Mouse (Mus musculus) liver, embryonic 14.5 days (tissue): Measurements from ENCODE around the gene Slc22a12. TPM values are rescaled to one million over a fixed set of nuclear protein-coding genes. Genes with fewer than 3 reads are reported as not detected.

Source experiments
- ATAC-seq: fragments of 200-750 bp; cut with Nextera tagmentation; 2 replicates; pipeline ENCODE4 v1.8.0; 2017; ENCODE audit warnings: moderate number of reproducible peaks, mild to moderate bottlenecking, moderate library complexity; ENCODE audit not compliant: insufficient read depth
- DNase-seq, 3 experiments: peaks; one replicate each; pipeline ENCODE4 v3.0.0-alpha.2; 2012 to 2013; ENCODE audit warnings: low read depth in 3 of 3, low spot score in 3 of 3
- H3K27ac ChIP-seq: fragments of 300-500 bp; sonication (generic); 2 replicates; pipeline ENCODE4 v1.5.1; 2014; ENCODE audit warnings: moderate library complexity, mild to moderate bottlenecking, control low read depth, inconsistent platforms
- H3K27me3 ChIP-seq: fragments of 300-500 bp; sonication (generic); 2 replicates; pipeline ENCODE4 v1.6.1; 2014; ENCODE audit warnings: mild to moderate bottlenecking, low read length, moderate library complexity; ENCODE audit not compliant: control insufficient read depth, insufficient read depth
- H3K36me3 ChIP-seq: fragments of 300-500 bp; sonication (generic); replicated peaks from 2 replicates; pipeline ENCODE4 v1.6.1; 2014; ENCODE audit warnings: low read depth; ENCODE audit not compliant: control insufficient read depth, insufficient read depth
- H3K4me1 ChIP-seq, 2 experiments: fragments of 200-500 bp in 1 of 2; fragments of 300-500 bp in 1 of 2; sonication (generic) in 1 of 2; replicated peaks; 2 replicates each; pipeline ENCODE4 v1.6.1; 2012 to 2014; ENCODE audit warnings: antibody characterized with exemption in 1 of 2, inconsistent platforms in 1 of 2, low read length in 1 of 2; ENCODE audit not compliant: control insufficient read depth in 2 of 2, insufficient read depth in 2 of 2
- H3K4me2 ChIP-seq: fragments of 300-500 bp; sonication (generic); 2 replicates; pipeline ENCODE4 v1.6.1; 2014; ENCODE audit warnings: low read depth, mild to moderate bottlenecking, control low read depth, moderate library complexity
- H3K4me3 ChIP-seq, 2 experiments: fragments of 200-500 bp in 1 of 2; fragments of 300-500 bp in 1 of 2; sonication (generic) in 1 of 2; 2 replicates each; pipeline ENCODE4 v1.5.1; 2012 to 2014; ENCODE audit warnings: low read depth in 2 of 2, low read length in 2 of 2, mild to moderate bottlenecking in 2 of 2, control low read depth in 1 of 2, inconsistent platforms in 1 of 2, moderate library complexity in 1 of 2; ENCODE audit not compliant: insufficient read depth in 1 of 2
- H3K9ac ChIP-seq: fragments of 300-500 bp; sonication (generic); replicated peaks from 2 replicates; pipeline ENCODE4 v1.6.1; 2014; ENCODE audit warnings: mild to moderate bottlenecking, control low read depth, moderate library complexity
- H3K9me3 ChIP-seq: fragments of 300-500 bp; sonication (generic); 2 replicates; pipeline ENCODE4 v1.6.1; 2016; ENCODE audit warnings: low read length, mixed read lengths; ENCODE audit not compliant: control insufficient read depth
- CTCF ChIP-seq: IDR thresholded peaks from 2 replicates; pipeline ENCODE4 v1.5.1; 2016; ENCODE audit warnings: antibody characterized with exemption, low read depth, control low read depth
- EP300 ChIP-seq: IDR thresholded peaks from 2 replicates; pipeline ENCODE4 v1.6.1; 2016; ENCODE audit warnings: antibody characterized with exemption, low read depth
- WGBS: fragments of 180-500 bp; shearing (Covaris S2); extraction: QIAGEN DNeasy Blood & Tissue Kit; methylation state at CpG from one replicate; pipeline ENCODE4 v1.1.7; 2014; ENCODE audit not compliant: insufficient replicate concordance; 5-methylcytosine and 5-hydroxymethylcytosine counted together
- polyA plus RNA-seq, 2 experiments: library from polyadenylated mRNA; depleted of rRNA in 1 of 2; stranded (reverse) in 1 of 2; unstranded in 1 of 2; fragments of >200 nt; fragmentation: Nextera tagmentation in 1 of 2; extraction: Ambion mirVana in 1 of 2; gene quantifications; 2 replicates each; pipeline versions ENCODE4 v1.2.1 to v1.2.3; 2012 to 2014

Slc22a12 gene
- polyA plus RNA-seq, 2 experiments, result not detected

- DNase-seq (no peak), ATAC-seq (no peak)
- 67% methylated on average over 2 of the region's 2 CpGs for WGBS
- H3K36me3 ChIP-seq, result no peaks in the 10 kb centered on the region
- no peak overlapping the region for H3K4me3 ChIP-seq
- H3K9me3 ChIP-seq, result no peaks in the 10 kb centered on the region
- no peaks in the 10 kb centered on the region for H3K4me1 ChIP-seq
- no peak overlapping the region for H3K4me2 ChIP-seq
- no peak overlapping the region for H3K27ac ChIP-seq
- TF ChIP-seq CTCF (no peak), EP300 (no peak)
- H3K27me3 ChIP-seq, result no peaks in the 10 kb centered on the region
- no peak overlapping the region for H3K9ac ChIP-seq
Observed at GRCm38 (mm10) chr19:6566450-6566849, 23.6 kb upstream of the Slc22a12 start.

GRCm38 (mm10) chr19:6565136-6565535 lies 22.3 kb upstream of the Slc22a12 start:
- Histone ChIP-seq H3K4me1 (no peaks in the 10 kb centered on the region), H3K9me3 (no peaks in the 10 kb centered on the region), H3K4me3 (no peak overlapping the region), H3K9ac (no peak overlapping the region), H3K27ac (no peak overlapping the region), H3K27me3 (no peaks in the 10 kb centered on the region), H3K36me3 (no peaks in the 10 kb centered on the region), H3K4me2 (no peak overlapping the region)
- whole genome bisulfite sequencing, result 65% methylated on average over 6 of the region's 6 CpGs
- DNase-seq, result no peak
- no peak for TF ChIP-seq CTCF
- no peak for TF ChIP-seq EP300
- no peak for ATAC-seq

GRCm38 (mm10) chr19:6560246-6560815 lies 17.5 kb upstream of the Slc22a12 start:
- Histone ChIP-seq H3K4me3 (no peak overlapping the region), H3K9ac (no peak overlapping the region), H3K27me3 (no peaks in the 10 kb centered on the region), H3K4me2 (no peak overlapping the region), H3K36me3 (no peaks in the 10 kb centered on the region), H3K9me3 (no peaks in the 10 kb centered on the region), H3K4me1 (no peaks in the 10 kb centered on the region), H3K27ac (no peak overlapping the region)
- ATAC-seq, result no peak
- TF ChIP-seq EP300, result no peak
- no peak for TF ChIP-seq CTCF
- no peak for DNase-seq
- WGBS, result 65% methylated on average over 7 of the region's 7 CpGs

GRCm38 (mm10) chr19:6559576-6559975 lies 16.7 kb upstream of the Slc22a12 start:
- H3K4me3 ChIP-seq, result no peak overlapping the region
- WGBS, result 45% methylated on average over 4 of the region's 4 CpGs
- H3K36me3 ChIP-seq, result no peaks in the 10 kb centered on the region
- no peak overlapping the region for H3K27ac ChIP-seq
- no peaks in the 10 kb centered on the region for H3K4me1 ChIP-seq
- H3K27me3 ChIP-seq, result no peaks in the 10 kb centered on the region
- no peak overlapping the region for H3K4me2 ChIP-seq
- ATAC-seq (no peak), DNase-seq (no peak)
- no peak for TF ChIP-seq EP300
- TF ChIP-seq CTCF, result no peak
- H3K9me3 ChIP-seq, result no peaks in the 10 kb centered on the region
- H3K9ac ChIP-seq, result no peak overlapping the region

GRCm38 (mm10) chr19:6553819-6554582 lies 11.2 kb upstream of the Slc22a12 start:
- no peak overlapping the region for H3K27ac ChIP-seq
- TF ChIP-seq EP300, result no peak
- no peak for TF ChIP-seq CTCF
- WGBS, result 16% methylated on average over 8 of the region's 8 CpGs
- H3K4me2 ChIP-seq, result no peak overlapping the region
- no peaks in the 10 kb centered on the region for H3K27me3 ChIP-seq
- H3K4me1 ChIP-seq, result no peaks in the 10 kb centered on the region
- DNase-seq (no peak), ATAC-seq (no peak)
- H3K36me3 ChIP-seq, result no peaks in the 10 kb centered on the region
- no peak overlapping the region for H3K4me3 ChIP-seq
- no peaks in the 10 kb centered on the region for H3K9me3 ChIP-seq
- H3K9ac ChIP-seq, result no peak overlapping the region
